In genomic region chr1:156917460-156917859, GRCm38 (mm10) we compare ENCODE assay signal across 8 mouse cellular contexts. TPM values are rescaled to one million over a fixed set of nuclear protein-coding genes. Genes with fewer than 3 reads are reported as not detected.
DNase-seq lines count a peak whose midpoint lies in the region; ATAC-seq lines count a peak whose summit lies in the region.

No protein-coding gene starts in this region.

- peak; percentile 60; the same call in 1 of the 2 replicates for ATAC-seq in neutrophil, adult 5-6 weeks (ENCODE audit: extremely low read depth, insufficient number of reproducible peaks, low FRiP score, poor library complexity, severe bottlenecking)

- intact Hi-C loops in heart, postnatal 36 days (cut with DNase I): loop anchor here (1.0 to 5.0 kb wide), 4 partner anchors 160 to 621 kb away; partner anchors contain the start of gene Cryzl2

- peak; percentile 54 to 72 for DNase-seq in heart, adult 18-20 months
- DNase-seq in heart, postnatal 36 days: no peak
- DNase-seq in ovary, postnatal 14 days (ENCODE audit: low spot score): peak; percentile 20
- no peak for DNase-seq in ovary, adult 18-20 months (ENCODE audit: low spot score)
- DNase-seq in c-Kit-negative CD71-positive TER-119-positive erythroid progenitor cells, embryonic 14.5 days (ENCODE audit: low read depth, low spot score): peak; percentile 61
- DNase-seq in hindlimb bud, embryonic 11.5 days (ENCODE audit: extremely low spot score, low read depth, low spot score): peak; percentile 57
- no peak for DNase-seq in urinary bladder, postnatal 4 days (ENCODE audit: low spot score in 2 of 2)

RNA-seq across cellular contexts. Expression of gene Ralgps2, which starts 22.0 kb away (rescaled TPM):
- 10 to 100 TPM in 1 of 2 experiments, 1 to 10 TPM in 1; 9.3 to 11.4 TPM for total RNA-seq in heart, adult 18-20 months (2021)
- total RNA-seq in heart, postnatal 36 days (2021): 10 to 100 TPM; 10.4 to 12.0 TPM
- total RNA-seq in neutrophil, adult 5-6 weeks (2017): 571 and 654 TPM in 2 replicates

Comparison
In these comparisons a context has a peak if more than half of its experiments do, and no peak if none do; other contexts are left out.
1. DNase-seq: peak in heart, adult 18-20 months (2 of 2), ovary, postnatal 14 days (single experiment), c-Kit-negative CD71-positive TER-119-positive erythroid progenitor cells, embryonic 14.5 days (single experiment) and hindlimb bud, embryonic 11.5 days (single experiment); none in heart, postnatal 36 days (0 of 2), ovary, adult 18-20 months (single experiment) and urinary bladder, postnatal 4 days (0 of 2).
2. RNA of gene Ralgps2, which starts 22.0 kb away (total RNA-seq): 571 to 654 TPM in neutrophil, adult 5-6 weeks; 10.4 to 12.0 TPM in heart, postnatal 36 days and 9.3 to 11.4 TPM in heart, adult 18-20 months; every median in the first group is over 10 times any median in the second.